Mouse (Mus musculus) megakaryocyte, embryonic 14.5 days (primary cell): ENCODE data around the gene Mast4.

Experiments used
- FLI1 ChIP-seq: IDR thresholded peaks from 2 replicates; pipeline ENCODE4 v1.6.1; 2012; ENCODE audit warnings: low read length, inconsistent platforms, mixed read lengths
- GATA1 ChIP-seq: IDR thresholded peaks from 3 replicates; pipeline ENCODE4 v1.6.1; 2012; ENCODE audit warnings: mixed read lengths, low read length, inconsistent platforms, borderline replicate concordance

DNA sequence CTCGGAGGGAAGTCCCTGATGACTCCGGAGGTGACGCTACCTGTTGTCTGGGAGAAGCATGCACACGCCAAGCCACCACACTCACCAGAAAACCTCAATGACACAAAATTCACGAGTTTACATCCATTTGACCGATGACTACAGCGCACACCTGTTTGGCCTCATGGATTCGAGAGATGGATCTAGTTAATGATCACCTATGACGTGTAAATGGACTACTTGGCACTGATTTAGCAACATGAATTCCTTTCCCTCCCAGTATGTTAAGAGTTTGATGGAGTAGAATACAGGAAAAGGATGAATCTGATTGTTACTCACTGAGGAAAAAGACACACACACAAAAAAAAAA, 427.7 kb downstream of the Mast4 start:
- TF ChIP-seq GATA1 (no peak), FLI1 (no peak)
